Mouse (Mus musculus) bone marrow, adult 2 months (tissue): ENCODE results near the gene Srsf4.

Experiments used
- CTCF ChIP-seq: fragments of 200-500 bp; IDR thresholded peaks from 2 replicates; pipeline ENCODE4 v1.5.1; 2011; ENCODE audit warnings: low read length, control low read depth; ENCODE audit not compliant: control insufficient read depth, insufficient read depth
- POLR2A ChIP-seq: fragments of 200-500 bp; IDR thresholded peaks from 2 replicates; pipeline ENCODE4 v1.6.1; 2011; ENCODE audit warnings: low read depth, mild to moderate bottlenecking, control low read depth, low read length, borderline replicate concordance; ENCODE audit not compliant: control insufficient read depth

DNA sequence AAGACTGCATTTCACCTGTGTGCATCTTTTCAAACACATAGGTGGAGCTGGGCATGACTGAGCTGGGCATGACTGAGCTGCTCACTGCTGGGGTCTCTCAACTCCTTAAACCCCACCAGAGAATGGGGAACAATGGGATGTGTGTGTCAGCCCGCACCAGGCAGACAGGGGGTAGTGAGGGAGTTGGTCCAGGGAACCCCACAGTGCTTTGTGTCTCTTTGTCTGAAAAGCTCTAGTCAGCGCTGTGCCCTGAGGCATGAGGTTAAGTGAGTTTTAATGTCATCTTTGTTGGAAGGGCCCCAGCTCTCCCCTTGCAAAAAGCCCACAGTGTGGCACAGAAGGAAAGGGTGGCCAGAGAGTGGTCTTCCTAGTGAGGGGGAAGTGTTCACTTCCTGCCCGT is 48.5 kb upstream of the Srsf4 start:
- TF ChIP-seq CTCF (no peak), POLR2A (no peak)
